Mouse (Mus musculus) ovary, adult 18-20 months (tissue): ENCODE results near the gene Slc35f1.
A peak's percentile ranks its signal among the peaks of the same experiment; 100 is the strongest.

Experiments
- DNase-seq: peaks from one replicate; pipeline ENCODE4 v3.0.0; 2022; ENCODE audit warnings: low spot score, mixed read lengths

Slc35f1 gene

DNA sequence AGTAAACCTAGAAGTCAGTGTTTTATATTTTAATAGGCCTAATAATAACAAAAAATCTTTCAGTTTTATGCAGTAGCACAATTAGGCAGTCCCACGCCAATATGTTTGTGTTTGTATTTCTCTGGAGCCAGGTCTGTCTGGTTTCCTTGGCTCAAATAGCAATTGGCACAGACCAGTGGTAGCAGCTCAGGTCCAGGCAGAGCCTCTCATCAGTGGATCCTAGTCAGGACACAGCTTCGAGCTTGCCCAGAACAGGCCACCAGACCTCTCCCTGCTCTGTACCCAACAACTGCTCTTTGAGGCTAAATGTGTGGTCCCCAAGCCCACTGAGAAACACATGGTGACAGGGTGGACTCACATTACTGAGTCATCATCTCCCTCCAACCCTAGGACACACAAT, 412.1 kb downstream of the Slc35f1 start:
- no peak for DNase-seq

DNA sequence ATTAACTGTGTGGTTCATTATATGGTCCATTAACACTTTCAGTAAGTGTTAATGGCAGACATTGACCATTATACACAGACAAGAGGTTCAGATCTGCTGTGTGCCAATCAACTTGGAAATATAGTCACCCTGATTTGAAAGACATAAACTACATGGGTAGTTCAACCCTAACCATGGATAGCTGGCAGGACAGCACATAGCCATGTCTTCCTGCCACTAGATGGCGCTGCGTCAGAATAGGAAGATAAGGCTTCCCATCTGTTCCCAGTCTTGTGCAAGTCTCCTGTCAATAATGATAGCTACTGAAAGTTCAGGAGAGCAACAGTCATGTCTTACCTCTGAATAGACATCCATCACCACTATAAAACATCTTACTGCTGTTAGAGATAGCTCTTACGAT, 424.7 kb downstream of the Slc35f1 start:
- DNase-seq = peak; percentile 9

DNA sequence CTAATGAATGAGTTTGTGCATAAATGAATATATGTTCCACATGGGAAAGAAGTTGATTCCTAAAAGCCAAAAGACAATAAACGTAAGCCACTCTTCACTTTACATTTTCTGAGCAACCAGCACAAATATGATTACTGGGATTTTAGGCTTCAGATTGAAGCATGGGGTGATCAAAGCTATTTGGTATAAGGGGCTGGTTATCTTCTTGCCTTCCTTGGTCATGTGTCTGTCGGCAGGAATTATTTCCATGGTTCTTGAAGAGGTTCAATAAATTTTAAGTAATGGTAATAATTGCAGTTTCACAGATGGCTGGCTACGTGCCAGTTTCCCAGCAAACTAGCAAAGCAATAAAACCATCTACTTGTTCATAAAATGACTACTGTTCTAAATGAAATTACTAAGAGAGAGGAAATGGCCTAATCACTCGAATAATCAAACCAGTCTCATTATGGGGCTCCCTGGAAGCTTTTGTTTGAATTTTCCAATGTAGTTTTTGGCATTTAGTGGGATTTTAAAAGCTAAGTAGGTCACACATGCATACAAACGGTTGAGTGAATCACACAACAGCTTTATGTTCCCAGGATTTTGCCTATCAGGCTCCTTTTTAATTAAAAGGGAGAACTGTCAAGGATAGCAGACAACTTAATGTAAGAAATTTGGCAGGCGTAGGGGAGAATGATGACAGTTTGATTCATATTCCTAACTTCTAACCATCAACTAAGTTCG, 425.5 kb downstream of the Slc35f1 start:
- no peak for DNase-seq

DNA sequence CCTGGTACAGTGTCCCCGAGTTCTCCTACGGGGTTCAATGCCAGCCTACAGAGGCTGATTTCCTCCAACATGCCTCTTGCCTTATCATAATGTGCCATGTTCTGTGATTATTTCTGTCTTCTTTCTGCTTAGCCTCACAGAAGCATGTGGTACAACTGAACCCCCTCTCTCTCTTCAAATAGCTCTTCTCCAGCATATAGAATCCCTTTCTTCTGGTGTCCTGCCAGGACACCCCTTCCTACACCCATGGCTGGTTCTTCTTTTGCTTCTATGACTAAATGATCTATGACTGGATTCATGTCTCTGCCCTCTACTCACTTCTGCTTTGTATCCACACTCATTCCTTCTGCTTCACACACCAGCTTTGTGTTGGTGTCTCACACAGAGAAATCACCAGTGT, 430.3 kb downstream of the Slc35f1 start:
- no peak for DNase-seq

DNA sequence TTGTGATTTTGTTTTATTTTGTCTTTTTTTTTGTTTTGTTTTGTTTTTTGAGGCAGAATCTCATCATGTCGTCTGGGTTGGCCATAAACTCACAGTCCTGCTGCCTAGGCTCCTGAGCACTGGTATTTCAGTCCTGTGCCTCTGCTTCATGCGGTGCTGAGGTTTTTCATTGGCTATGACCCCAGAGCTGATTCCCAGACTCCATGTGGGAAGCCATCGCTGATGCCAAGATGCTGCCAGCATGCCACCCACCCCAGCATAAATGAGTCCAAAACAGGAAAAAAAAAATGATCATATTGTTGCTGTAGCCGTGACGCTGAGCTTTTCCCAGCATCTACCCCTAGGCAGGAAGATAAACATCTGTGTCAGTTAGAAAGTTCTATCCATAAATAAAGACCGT, 434.0 kb downstream of the Slc35f1 start:
- DNase-seq = no peak

DNA sequence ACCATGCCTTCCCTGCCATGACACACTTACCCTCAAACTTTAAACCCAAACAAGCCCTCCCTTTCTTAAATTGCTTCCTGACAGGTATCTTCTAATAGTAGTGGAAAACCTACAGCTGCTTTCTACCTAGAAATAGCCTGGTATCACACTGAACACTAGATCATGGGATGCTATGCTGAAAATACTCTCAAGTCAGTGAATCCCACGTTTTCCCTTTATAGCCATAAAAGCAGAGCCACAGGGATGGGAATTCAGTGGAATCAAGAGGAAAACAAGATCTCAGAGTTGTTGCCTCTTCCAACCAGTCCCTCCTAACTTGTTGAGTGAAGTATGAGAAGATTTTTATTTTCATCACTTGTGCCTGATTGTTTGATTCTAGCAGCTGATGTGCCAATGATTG, 442.4 kb downstream of the Slc35f1 start:
- no peak for DNase-seq

DNA sequence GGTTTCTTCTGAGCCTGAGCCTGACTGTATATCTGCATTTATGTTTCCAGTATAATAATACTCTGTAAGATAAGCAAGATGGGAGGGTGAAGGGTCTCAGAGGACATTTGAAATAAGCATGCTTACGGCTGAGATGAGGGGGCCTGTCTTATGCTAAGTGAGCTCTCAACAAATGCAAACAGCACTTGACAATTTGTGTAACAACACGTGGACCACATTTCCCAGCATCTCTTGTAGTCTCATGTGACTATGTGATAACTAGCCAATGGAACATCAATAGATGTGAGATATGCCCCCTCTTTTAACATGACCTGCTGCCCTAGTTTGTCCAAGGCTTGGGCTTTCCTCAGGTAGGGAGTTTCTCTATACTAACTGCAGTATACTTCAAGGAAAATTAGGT, 460.0 kb downstream of the Slc35f1 start:
- DNase-seq = no peak

DNA sequence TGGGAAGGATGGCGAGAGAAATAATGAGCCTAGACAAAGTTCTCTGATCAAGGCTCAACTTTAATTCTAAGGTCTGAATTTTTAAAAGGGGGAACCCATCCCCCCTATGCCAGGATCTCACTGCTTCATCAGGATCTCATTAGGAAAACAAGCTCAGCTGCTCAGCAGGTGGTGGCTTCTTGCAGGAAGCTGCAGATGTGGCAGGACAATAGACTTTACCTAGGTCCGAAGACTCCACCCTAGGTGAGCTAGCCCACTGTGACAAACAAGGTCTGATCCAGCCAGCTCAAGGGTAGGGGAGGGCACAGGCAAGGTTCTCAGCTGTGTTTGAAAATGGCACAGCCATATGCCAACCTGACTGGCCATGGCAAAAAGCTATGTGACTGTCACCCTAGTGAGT, 460.6 kb downstream of the Slc35f1 start:
- no peak for DNase-seq

DNA sequence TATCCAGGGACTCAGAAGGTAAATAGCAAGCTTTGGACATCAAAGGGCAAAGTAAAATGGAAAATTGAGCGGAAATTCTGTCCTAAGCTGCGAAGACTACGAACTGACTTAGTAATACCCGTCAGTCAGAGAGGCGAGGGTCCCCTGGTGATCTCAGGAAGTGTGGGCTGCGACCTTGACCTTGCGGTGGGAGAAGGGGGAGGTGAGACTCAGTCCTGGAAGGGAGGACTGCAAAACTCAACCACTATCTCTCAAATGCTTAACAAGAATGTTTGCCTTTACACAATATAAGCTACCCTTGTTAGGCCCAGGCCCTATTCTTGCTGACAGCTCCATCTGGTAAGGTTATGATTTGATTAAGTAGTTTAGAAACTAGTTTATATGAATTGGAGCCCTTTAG, 466.0 kb downstream of the Slc35f1 start:
- no peak for DNase-seq

DNA sequence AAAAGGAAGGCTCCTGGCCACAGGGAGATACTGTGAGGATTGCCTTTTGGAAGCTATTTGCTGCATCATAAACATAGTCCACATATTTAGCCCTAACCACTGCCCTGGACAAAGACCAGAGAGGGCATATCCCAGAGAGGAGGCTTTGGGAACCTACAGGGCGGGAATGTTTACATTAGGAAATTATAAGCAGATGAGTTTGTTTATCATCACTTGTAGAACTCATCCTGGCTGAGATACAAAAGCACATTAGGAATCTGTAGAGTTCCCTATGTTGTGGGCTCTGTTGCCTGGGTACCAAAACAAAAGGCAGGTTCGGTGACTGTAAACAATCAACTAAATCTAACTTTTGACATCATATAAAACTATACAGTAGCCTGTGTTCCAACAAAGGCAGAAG, 467.4 kb downstream of the Slc35f1 start:
- DNase-seq = no peak
